Mouse (Mus musculus): ENCODE data around the gene Zbtb16. TPM values are rescaled to one million over a fixed set of nuclear protein-coding genes. Genes with fewer than 3 reads are reported as not detected.

Gene Zbtb16
- polyA plus RNA-seq, 1 experiment from 2014 or later = 0.15 TPM

DNA sequence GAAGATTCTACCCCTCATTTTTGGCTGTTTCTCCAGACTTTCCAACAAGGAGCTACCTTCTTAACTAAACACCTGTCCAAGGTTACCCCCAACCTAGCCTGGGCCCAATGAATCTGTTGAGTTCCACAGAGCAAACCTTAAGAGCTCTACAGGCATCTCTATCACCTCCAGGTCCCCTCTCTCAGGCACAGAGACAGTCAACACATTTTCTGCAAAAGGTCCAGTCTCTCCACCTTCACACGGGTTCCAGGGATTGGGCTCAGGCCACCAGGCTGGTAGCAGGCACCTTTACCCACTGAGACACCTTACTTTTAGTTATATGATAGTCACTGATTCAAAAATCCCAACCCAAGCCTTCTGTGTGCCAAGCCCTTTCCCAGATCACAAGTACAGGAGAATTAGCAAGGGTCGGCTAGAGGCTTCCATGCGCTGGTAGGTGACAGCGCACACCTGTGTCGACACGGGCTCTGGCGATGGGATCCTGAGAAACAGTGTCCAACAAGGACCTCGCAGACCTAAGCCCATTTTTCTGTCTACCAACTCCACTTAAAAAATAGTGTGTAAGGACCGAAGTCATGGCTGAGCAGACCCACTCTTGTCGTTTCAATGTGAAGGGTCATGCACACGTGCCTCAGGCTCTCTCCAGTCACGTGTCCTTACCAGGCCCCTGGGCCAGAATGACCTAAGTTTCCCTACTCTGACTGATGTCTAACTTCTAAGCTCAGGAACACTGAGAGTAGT lies 101.1 kb downstream of the Zbtb16 start:
- in situ Hi-C loops (cut with MboI; ENCODE audit: low pct_unique_long_range_greater_than_20kb) = no loop called here
- no peak for DNase-seq (ENCODE audit: low read depth, low spot score)
- CTCF ChIA-PET = interaction anchor here (0.7 kb wide), 1 partner anchor 59 kb away, joined by 3 read pairs; no protein-coding TSS in a partner anchor
- no peak for ATAC-seq
- POLR2A ChIA-PET = no interaction called here
- TF ChIP-seq CTCF (IDR thresholded peaks at IDR 0.05) = no peak
- H3K27me3 ChIP-seq = peaks cover 16% of the 10 kb centered on the region

DNA sequence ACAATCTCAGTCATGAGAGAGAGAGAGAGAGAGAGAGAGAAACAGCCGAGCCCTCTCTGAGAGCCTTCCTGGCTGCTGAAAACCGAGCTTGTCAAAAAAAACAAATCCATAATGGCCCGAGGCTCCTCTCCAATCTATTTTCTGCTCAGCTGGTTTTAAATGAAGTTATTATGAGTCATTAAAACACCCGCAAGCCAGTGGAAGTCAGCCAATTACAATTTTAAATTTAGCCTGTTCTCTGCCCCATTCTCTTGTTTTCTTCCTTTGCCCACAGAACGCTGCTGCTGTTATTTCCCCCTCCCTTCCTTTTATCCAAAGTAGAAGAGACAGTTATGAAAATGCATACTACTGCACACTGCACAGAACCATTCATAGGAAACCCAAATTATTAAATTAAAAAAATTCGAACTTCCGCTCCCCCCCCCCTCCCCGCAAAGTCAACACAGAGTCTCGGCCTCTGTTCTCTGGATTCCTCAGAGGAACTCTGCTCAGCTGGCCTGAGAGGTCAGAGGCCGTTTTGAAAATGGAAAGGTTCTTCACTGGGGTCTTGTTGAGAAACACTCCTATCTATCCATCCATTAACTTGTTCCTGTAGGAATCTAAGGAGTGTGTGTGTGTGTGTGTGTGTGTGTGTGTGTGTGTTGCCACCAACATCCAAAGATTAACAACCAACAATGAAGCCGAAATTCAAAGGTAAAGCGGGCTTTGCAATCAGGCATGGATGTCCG lies 102.0 kb downstream of the Zbtb16 start:
- DNase-seq (ENCODE audit: low read depth, low spot score) = peak; percentile 68
- peak; percentile 65 for ATAC-seq
- H3K27me3 ChIP-seq = peaks cover 19% of the 10 kb centered on the region
- CTCF ChIA-PET = interaction anchor here (0.7 kb wide), 1 partner anchor 60 kb away, joined by 3 read pairs; no protein-coding TSS in a partner anchor
- POLR2A ChIA-PET = no interaction called here
- no peak for TF ChIP-seq CTCF (IDR thresholded peaks at IDR 0.05)
- in situ Hi-C loops (cut with MboI; ENCODE audit: low pct_unique_long_range_greater_than_20kb) = no loop called here

DNA sequence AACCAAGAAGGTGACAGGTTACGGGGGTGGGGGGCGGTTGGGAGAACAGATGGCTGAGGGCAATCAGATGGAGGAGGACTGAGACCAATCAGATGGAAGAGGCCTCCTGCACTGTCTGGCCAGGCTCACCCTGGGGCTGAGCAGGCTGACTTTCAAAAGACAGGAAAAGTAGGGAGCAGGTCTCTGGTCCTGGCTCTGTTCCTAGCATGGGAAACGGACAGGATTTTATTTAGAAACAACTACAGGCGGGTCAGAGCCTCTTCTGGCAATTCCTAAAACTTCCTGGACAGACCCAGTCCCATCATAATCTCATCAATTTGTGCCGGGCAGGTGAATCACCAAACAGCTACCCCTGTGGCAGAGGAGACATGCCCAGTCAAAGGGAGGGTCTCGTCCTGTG lies 102.9 kb downstream of the Zbtb16 start:
- CTCF ChIA-PET = no interaction called here
- ATAC-seq (no peak), DNase-seq (ENCODE audit: low read depth, low spot score) (no peak)
- peaks cover 22% of the 10 kb centered on the region for H3K27me3 ChIP-seq
- in situ Hi-C loops (cut with MboI; ENCODE audit: low pct_unique_long_range_greater_than_20kb) = no loop called here
- no peak for TF ChIP-seq CTCF (IDR thresholded peaks at IDR 0.05)
- POLR2A ChIA-PET = no interaction called here

DNA sequence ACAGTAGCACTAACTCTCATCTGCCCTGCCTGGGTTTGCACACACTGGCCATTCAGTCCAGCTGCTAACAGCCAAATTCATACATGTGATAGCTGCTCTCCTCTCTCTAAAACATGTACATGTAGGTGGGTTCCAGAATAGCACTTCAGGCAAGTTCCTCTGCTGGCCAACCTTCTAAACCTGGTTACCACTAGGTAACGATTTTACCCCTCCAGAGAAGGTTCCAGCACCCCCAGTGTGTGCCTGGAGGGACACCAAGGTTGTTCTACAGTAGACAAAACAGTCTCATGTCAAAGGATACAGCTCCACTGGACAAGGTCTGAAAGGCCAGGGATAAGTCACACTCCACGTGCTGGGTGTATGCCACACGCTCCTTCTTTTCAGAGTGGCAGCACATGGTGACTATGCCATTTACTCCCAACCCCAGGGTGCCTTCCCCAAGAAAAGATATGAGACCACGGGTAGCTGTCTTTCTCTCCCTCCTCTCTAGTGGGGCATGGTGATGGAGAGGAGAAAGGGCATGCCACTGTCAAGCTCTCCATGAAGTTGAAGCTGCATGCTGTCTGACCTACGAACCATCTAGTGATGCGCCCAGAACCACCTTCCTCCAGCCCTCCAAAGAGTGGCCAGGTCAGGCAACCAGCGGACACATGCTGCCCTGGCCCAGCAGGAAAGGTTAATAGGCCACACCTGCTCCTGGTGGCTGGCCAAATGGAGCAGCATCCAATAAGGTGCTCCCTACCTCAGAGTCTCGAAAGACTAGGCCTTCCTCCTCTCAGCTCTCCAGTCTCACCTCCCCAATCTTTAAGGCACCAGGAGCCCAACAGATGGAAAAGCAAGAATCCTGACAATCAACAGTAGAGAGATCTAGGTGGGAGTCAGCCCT lies 104.1 kb downstream of the Zbtb16 start:
- in situ Hi-C loops (cut with MboI; ENCODE audit: low pct_unique_long_range_greater_than_20kb) = no loop called here
- ATAC-seq = no peak
- H3K27me3 ChIP-seq = peaks cover 26% of the 10 kb centered on the region
- CTCF ChIA-PET = no interaction called here
- no peak for TF ChIP-seq CTCF (IDR thresholded peaks at IDR 0.05)
- no peak for DNase-seq (ENCODE audit: low read depth, low spot score)
- POLR2A ChIA-PET = no interaction called here

DNA sequence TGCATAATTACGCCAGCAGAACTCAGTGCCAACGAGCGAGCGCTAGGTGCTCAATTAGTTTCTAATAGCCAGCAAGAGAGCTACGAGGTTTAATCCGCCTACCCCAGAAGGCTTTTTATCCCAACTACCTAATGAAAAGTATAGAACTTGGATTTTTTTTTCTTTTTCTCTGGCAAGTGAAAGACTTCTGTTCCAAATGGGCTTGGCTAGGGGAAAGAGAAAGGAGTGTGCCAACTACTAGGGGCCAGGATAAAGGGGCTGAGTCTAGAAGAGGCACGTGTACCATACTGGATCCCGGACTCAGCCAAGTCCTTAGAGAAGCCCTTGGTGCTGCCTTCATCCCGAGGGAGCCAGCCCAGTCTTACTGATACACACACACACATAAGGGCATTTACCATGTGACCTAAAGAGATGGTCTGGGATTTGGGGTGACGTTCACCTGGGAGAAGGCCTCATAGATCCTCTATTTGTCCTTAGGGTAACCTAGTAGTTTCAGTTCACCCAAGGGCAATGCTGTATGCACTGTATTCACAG lies 105.5 kb downstream of the Zbtb16 start:
- ChIA-PET CTCF (no interaction called here), POLR2A (no interaction called here)
- in situ Hi-C loops (cut with MboI; ENCODE audit: low pct_unique_long_range_greater_than_20kb) = no loop called here
- ATAC-seq (no peak), DNase-seq (ENCODE audit: low read depth, low spot score) (no peak)
- TF ChIP-seq CTCF (IDR thresholded peaks at IDR 0.05) = no peak
- peaks cover 25% of the 10 kb centered on the region for H3K27me3 ChIP-seq

DNA sequence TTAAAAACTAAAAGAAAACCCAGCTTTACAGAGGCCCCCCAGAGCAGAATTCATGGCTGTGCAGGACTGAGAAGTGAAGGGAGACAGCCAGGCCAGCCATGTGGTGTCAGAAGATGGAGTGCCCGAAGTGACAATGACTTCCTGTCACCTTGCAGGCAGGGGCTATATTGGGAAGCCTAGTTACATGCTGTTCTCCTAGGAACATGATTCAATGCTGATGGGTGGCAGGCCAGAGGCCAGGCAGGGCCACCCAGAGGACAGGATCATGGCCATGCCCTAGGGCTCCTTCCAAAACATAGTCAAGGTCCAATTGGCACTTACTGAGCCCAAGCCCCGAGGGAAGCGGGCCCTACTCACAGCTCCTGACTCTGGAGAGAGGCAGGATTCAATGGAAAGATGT lies 106.6 kb downstream of the Zbtb16 start:
- ChIA-PET CTCF (no interaction called here), POLR2A (interaction anchor here (1.0 kb wide), 1 partner anchor 8 kb away, joined by 3 read pairs; no protein-coding TSS in a partner anchor)
- in situ Hi-C loops (cut with MboI; ENCODE audit: low pct_unique_long_range_greater_than_20kb) = no loop called here
- no peak for TF ChIP-seq CTCF (IDR thresholded peaks at IDR 0.05)
- peaks cover 25% of the 10 kb centered on the region for H3K27me3 ChIP-seq
- DNase-seq (ENCODE audit: low read depth, low spot score) (no peak), ATAC-seq (no peak)

DNA sequence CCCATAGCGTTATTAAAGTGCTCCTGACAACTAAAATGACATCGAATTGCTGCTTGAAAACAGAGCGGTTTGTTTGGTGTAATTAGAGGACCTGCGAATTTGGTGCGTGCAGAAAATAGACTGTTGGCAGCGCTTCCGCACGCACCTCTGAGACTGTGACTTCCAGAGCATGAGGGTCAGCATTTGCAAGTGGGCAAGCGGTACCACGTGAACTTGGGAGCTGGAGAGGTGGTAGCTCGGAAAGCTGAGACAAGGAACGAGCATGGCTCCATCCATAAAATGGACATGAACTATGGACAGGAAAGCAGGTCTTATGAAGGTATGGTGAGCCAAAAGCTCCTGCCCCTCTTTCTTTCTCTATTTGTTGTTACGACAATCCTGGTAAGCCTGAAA lies 107.3 kb downstream of the Zbtb16 start:
- ChIA-PET CTCF (no interaction called here), POLR2A (interaction anchor here (1.0 kb wide), 1 partner anchor 9 kb away, joined by 3 read pairs; no protein-coding TSS in a partner anchor)
- peaks cover 25% of the 10 kb centered on the region for H3K27me3 ChIP-seq
- in situ Hi-C loops (cut with MboI; ENCODE audit: low pct_unique_long_range_greater_than_20kb) = no loop called here
- DNase-seq (ENCODE audit: low read depth, low spot score) (no peak), ATAC-seq (no peak)
- no peak for TF ChIP-seq CTCF (IDR thresholded peaks at IDR 0.05)

DNA sequence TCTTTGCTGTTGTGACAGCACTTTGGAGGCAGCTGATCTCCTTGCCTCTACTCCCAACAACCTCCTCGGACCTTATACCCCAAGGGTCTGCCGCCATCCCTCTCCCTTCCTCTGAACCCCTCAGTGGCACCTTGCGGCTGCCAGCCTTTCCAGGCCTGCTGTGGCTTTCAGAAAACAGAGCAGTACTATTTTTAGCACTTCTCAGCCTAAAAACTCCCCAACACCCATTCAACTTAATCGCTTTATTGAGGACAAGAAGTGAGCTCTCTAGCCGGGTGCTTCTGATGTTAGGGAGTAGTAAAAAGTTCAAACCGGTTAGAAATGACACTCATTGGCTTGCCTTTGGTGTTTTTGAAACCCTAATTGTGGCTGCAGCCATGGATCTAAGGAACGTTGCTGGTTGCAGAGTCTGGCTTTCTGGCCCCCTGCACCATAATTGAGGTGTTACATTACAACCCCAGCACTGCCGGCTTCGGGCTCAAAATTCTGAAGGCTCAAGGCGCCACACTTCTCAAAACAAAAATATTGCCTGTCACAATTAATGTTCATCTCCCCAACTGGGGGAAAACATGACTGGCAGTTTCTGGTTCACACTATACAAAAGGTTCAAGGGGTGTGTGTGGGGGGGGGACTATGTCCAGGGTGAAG lies 107.8 kb downstream of the Zbtb16 start:
- CTCF ChIA-PET = no interaction called here
- no peak for DNase-seq (ENCODE audit: low read depth, low spot score)

DNA sequence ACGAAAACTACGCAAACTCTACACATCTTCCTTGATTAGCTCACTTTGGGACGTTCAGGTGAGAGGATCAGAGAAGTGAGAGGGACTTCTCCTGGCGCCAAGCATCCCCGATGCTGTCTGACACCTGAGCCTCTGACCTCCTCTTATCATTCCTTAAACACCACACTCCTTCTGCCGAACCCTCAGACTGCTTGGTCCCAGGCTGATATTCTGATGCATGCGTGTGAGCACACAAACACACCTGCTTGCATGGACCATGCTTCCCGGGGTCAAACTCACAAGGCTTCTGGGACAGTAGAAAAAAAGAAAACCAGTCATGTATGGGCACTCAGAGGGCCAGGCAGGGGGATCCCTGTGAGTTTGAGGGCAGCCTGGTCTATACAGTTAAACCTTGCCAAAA lies 109.7 kb downstream of the Zbtb16 start:
- DNase-seq (ENCODE audit: low read depth, low spot score) (no peak), ATAC-seq (no peak)
- ChIA-PET POLR2A (no interaction called here), CTCF (no interaction called here)
- peaks cover 24% of the 10 kb centered on the region for H3K27me3 ChIP-seq
- no peak for TF ChIP-seq CTCF (IDR thresholded peaks at IDR 0.05)
- in situ Hi-C loops (cut with MboI; ENCODE audit: low pct_unique_long_range_greater_than_20kb) = no loop called here

More for the DNA sequence above, 107.8 kb downstream of the Zbtb16 start:
- no peak for ATAC-seq
- in situ Hi-C loops (cut with MboI; ENCODE audit: low pct_unique_long_range_greater_than_20kb) = no loop called here
- TF ChIP-seq CTCF (IDR thresholded peaks at IDR 0.05) = no peak
- POLR2A ChIA-PET = interaction anchor here (0.8 kb wide), 1 partner anchor 11 kb away, joined by 4 read pairs; no protein-coding TSS in a partner anchor
- H3K27me3 ChIP-seq = peaks cover 25% of the 10 kb centered on the region

DNA sequence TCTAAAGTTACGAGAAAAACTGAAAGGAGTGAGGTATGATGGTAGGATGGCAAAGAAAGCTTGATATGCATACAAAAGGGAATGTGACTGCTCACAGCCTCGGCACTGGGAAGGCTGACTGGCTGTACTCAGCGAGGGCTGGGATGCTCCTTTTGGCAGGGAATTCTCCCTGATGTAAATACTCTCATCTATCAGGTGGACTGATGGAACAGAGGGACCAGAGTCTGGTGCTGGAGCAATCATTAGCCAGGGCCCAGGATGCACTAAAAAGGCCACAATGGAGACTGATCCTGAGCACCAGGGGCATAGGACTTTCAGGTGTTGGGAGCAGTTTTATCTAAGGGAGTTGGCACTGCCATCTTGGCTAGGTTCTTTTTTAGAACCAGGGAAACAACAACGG lies 110.1 kb downstream of the Zbtb16 start:
- ChIA-PET CTCF (no interaction called here), POLR2A (no interaction called here)
- in situ Hi-C loops (cut with MboI; ENCODE audit: low pct_unique_long_range_greater_than_20kb) = no loop called here
- no peak for ATAC-seq
- peaks cover 29% of the 10 kb centered on the region for H3K27me3 ChIP-seq
- no peak for DNase-seq (ENCODE audit: low read depth, low spot score)
- no peak for TF ChIP-seq CTCF (IDR thresholded peaks at IDR 0.05)

All from Patski (cell line).